Mouse (Mus musculus) liver, postnatal 0 days (tissue): ENCODE results near the gene Qser1. TPM values are rescaled to one million over a fixed set of nuclear protein-coding genes. Genes with fewer than 3 reads are reported as not detected.

Experiments used
- ATAC-seq: fragments of 200-750 bp; cut with Nextera tagmentation; 2 replicates; pipeline ENCODE4 v1.8.0; 2017; ENCODE audit warnings: mild to moderate bottlenecking, moderate library complexity
- DNase-seq: peaks from one replicate; pipeline ENCODE4 v3.0.0-alpha.2; 2016
- H3K27ac ChIP-seq: fragments of 300-500 bp; sonication (generic); 2 replicates; pipeline ENCODE4 v1.5.1; 2014; ENCODE audit warnings: antibody characterized with exemption, moderate library complexity, mild to moderate bottlenecking, low read depth
- H3K27me3 ChIP-seq: fragments of 300-500 bp; sonication (generic); 2 replicates; pipeline ENCODE4 v1.6.1; 2014; ENCODE audit warnings: low read length, control low read depth, mixed read lengths; ENCODE audit not compliant: insufficient read depth
- H3K36me3 ChIP-seq: fragments of 300-500 bp; sonication (generic); replicated peaks from 2 replicates; pipeline ENCODE4 v1.6.1; 2014; ENCODE audit warnings: mild to moderate bottlenecking, control low read depth, low read length, moderate library complexity, mixed read lengths; ENCODE audit not compliant: insufficient read depth
- H3K4me1 ChIP-seq: fragments of 300-500 bp; sonication (generic); 2 replicates; pipeline ENCODE4 v1.6.1; 2014; ENCODE audit warnings: antibody characterized with exemption, mild to moderate bottlenecking, control low read depth; ENCODE audit not compliant: insufficient read depth
- H3K4me2 ChIP-seq: fragments of 300-500 bp; sonication (generic); 2 replicates; pipeline ENCODE4 v1.6.1; 2014; ENCODE audit warnings: low read depth, mild to moderate bottlenecking, low read length, moderate library complexity, mixed read lengths
- H3K4me3 ChIP-seq: fragments of 300-500 bp; sonication (generic); 2 replicates; pipeline ENCODE4 v1.5.1; 2014; ENCODE audit warnings: low read depth, low read length
- H3K9ac ChIP-seq: fragments of 300-500 bp; sonication (generic); replicated peaks from 2 replicates; pipeline ENCODE4 v1.6.1; 2014; ENCODE audit warnings: mild to moderate bottlenecking, moderate library complexity
- H3K9me3 ChIP-seq: fragments of 300-500 bp; sonication (generic); 2 replicates; pipeline ENCODE4 v1.6.1; 2016; ENCODE audit warnings: mild to moderate bottlenecking, control low read depth, low read length, mixed read lengths
- CTCF ChIP-seq: sonication (generic); IDR thresholded peaks from 2 replicates; pipeline ENCODE4 v1.5.1; 2016; ENCODE audit warnings: antibody characterized with exemption, low read depth
- EP300 ChIP-seq: IDR thresholded peaks from 2 replicates; pipeline ENCODE4 v1.6.1; 2016; ENCODE audit warnings: antibody characterized with exemption, low read depth, mild to moderate bottlenecking
- WGBS: fragments of 180-500 bp; shearing (Covaris S2); extraction: QIAGEN DNeasy Blood & Tissue Kit; methylation state at CpG from one replicate; pipeline ENCODE4 v1.1.7; 2014; ENCODE audit not compliant: insufficient replicate concordance; 5-methylcytosine and 5-hydroxymethylcytosine counted together
- polyA plus RNA-seq: library from polyadenylated mRNA; unstranded; fragments of >200 nt; fragmentation: Nextera tagmentation; extraction: Ambion mirVana; gene quantifications from 2 replicates; pipeline ENCODE4 v1.2.1, GENCODE M21; 2015

Gene Qser1
- polyA plus RNA-seq, 1 experiment from 2014 or later, result 1.2 TPM

DNA sequence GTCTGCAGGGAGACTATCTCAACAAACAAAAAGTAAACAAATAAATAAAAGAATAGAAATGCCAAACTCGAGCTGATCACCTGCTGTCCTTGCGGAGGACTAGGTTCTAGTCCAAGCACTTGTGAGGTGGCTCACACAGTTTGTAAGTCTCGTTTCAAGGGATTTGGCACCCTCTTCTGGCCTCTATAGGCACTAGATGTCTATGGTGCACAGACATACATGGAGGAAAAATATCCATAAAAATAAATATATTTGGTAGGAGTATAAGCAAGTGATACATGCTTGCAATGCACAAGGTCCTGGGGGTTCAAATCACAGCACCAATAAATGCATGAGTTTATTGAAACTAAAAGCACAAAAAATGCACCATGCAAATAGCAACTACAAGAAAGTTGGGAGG is 65.9 kb downstream of the Qser1 start:
- no peak overlapping the region for H3K27ac ChIP-seq
- no peak for DNase-seq
- no peaks in the 10 kb centered on the region for H3K4me1 ChIP-seq
- H3K4me2 ChIP-seq, result no peak overlapping the region
- H3K9ac ChIP-seq, result no peak overlapping the region
- no peaks in the 10 kb centered on the region for H3K36me3 ChIP-seq
- H3K4me3 ChIP-seq, result no peak overlapping the region
- 45% methylated on average over 3 of the region's 3 CpGs for WGBS
- TF ChIP-seq EP300, result no peak
- TF ChIP-seq CTCF, result peak; percentile 57
- no peaks in the 10 kb centered on the region for H3K27me3 ChIP-seq
- no peak for ATAC-seq
- no peaks in the 10 kb centered on the region for H3K9me3 ChIP-seq

DNA sequence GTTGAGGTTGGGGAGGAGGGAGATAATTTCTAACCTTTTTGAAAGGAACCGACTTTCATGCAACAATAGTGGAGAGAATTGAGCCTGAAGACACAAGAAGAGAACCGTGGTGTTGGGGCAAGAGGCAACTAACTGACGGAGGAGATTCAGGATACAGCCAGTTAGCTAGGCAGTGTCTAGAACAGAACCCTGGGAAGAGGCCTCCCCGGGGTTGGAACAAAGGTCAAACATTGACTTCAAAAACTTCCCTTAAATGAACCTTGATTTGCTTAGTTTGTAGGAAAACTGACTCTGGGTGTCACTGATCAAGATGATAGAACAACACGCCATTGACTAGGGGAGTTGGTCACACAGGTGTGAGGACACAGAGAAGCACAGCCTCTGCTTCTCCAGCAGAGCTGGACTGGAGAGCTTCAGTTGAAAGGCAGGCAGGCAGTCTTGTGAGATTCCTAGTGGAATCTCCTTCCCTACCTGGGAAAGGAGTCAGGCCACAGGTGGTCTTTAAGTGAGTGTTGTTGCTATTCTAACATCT is 67.8 kb downstream of the Qser1 start:
- ATAC-seq (no peak), DNase-seq (no peak)
- no peak overlapping the region for H3K4me3 ChIP-seq
- no peaks in the 10 kb centered on the region for H3K9me3 ChIP-seq
- H3K36me3 ChIP-seq, result no peaks in the 10 kb centered on the region
- no peak overlapping the region for H3K4me2 ChIP-seq
- H3K27me3 ChIP-seq, result no peaks in the 10 kb centered on the region
- WGBS, result 50% methylated on average over 5 of the region's 5 CpGs
- no peak for TF ChIP-seq EP300
- TF ChIP-seq CTCF, result no peak
- no peaks in the 10 kb centered on the region for H3K4me1 ChIP-seq
- no peak overlapping the region for H3K9ac ChIP-seq
- H3K27ac ChIP-seq, result no peak overlapping the region

DNA sequence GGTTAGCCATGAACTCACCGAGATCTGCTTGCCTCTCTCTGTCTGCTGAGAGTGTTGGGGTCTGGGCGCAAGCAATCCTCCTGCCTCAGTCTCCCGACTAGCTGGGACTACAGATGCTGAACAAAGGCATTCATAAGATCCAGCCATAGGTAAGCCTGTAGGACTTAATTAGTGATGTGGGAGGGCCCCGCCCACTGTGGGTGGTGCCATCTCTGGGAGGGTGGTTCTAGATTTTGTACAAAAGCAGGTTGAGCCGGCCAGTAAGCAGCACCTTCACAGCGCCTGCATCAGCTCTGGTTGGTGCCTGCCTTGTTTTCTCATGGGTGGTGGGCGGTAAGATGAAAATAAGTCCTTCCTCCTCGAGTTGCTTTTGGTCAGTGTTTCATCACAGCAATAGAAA is 70.3 kb downstream of the Qser1 start:
- no peaks in the 10 kb centered on the region for H3K36me3 ChIP-seq
- no peak for ATAC-seq
- peaks cover 6% of the 10 kb centered on the region; the same call in 1 of the 2 replicates for H3K27me3 ChIP-seq
- no peaks in the 10 kb centered on the region for H3K9me3 ChIP-seq
- H3K4me3 ChIP-seq, result no peak overlapping the region
- DNase-seq, result peak; percentile 29
- WGBS, result 56% methylated on average over 8 of the region's 8 CpGs
- TF ChIP-seq EP300, result no peak
- TF ChIP-seq CTCF, result no peak
- H3K4me2 ChIP-seq, result no peak overlapping the region
- no peak overlapping the region for H3K9ac ChIP-seq
- no peak overlapping the region for H3K27ac ChIP-seq
- H3K4me1 ChIP-seq, result no peaks in the 10 kb centered on the region

DNA sequence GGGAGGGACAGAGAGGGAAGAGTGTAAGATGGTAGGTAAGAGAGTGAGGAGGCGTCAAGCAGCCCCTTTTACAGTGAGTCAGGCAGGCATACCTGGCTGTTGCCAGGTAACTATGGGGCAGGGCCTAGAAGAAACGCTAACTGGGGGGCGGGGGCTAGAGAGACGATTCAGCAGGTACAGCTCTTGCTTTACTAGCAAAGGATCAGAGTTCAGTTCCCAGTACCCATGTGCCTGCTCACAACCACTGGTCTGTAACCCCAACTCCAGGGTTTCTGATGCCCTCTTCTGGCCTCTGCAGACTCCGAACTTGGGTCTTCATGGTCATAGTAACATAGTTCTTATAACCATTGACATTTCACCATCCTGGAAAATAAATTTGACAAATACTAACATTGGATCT is 72.6 kb downstream of the Qser1 start:
- no peak overlapping the region for H3K27ac ChIP-seq
- no peak overlapping the region for H3K4me2 ChIP-seq
- H3K36me3 ChIP-seq, result no peaks in the 10 kb centered on the region
- H3K27me3 ChIP-seq, result peaks cover 6% of the 10 kb centered on the region; the same call in 1 of the 2 replicates
- TF ChIP-seq EP300 (no peak), CTCF (no peak)
- no peak overlapping the region for H3K9ac ChIP-seq
- ATAC-seq (no peak), DNase-seq (no peak)
- H3K9me3 ChIP-seq, result no peaks in the 10 kb centered on the region
- no peak overlapping the region for H3K4me3 ChIP-seq
- H3K4me1 ChIP-seq, result no peaks in the 10 kb centered on the region
- 61% methylated on average over 5 of the region's 5 CpGs for WGBS

DNA sequence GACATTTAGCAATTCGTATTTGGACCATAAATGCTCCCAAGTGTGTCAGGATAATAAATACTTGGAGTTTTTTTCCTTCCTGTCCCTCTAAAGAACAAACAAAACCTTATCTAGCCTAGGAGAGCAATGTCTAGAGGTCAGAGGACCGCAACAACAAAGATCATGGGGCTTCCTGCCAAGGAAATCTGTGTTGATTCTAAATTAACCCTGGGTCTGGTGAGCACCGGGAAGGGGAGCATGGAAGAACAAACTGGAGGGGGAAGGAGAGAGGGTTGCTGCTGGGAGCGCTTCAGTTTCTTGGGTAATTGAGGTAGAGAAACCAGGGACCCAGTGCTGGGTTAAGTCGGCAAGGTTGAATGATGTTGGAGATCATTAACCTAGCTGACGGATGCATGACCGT is 73.4 kb downstream of the Qser1 start:
- Histone ChIP-seq H3K4me1 (no peaks in the 10 kb centered on the region), H3K27ac (peak overlapping the region; percentile 80), H3K4me3 (peak overlapping the region; percentile 71), H3K9me3 (no peaks in the 10 kb centered on the region), H3K27me3 (peaks cover 6% of the 10 kb centered on the region; the same call in 1 of the 2 replicates), H3K4me2 (peak overlapping the region; percentile 77), H3K36me3 (no peaks in the 10 kb centered on the region), H3K9ac (peak overlapping the region; percentile 82; the same call in 1 of the 2 replicates)
- ATAC-seq (peak; percentile 48), DNase-seq (no peak)
- TF ChIP-seq CTCF (no peak), EP300 (no peak; the same call in 1 of the 2 replicates)
- WGBS, result 19% methylated on average over 7 of the region's 7 CpGs

DNA sequence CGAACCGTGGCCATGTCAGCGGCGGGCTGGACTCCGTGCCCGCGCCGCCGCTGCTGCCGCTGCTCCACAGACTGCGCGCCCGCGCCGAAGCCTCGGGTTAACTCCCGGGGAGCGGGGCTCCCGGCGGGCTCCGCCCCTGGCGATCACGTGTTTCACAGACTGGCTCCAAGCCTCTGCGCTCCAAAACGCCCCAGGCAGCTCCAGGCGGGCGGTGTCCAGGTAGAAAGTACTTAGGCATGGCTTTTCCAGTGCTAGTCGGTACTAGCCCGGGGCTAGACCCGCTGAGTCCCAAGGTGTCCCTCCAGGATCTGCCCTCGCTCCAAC is 73.9 kb downstream of the Qser1 start, which contains the start of gene Depdc7:
TSS of gene Depdc7 (minus strand) at position 138 of the 324 bp plus-strand sequence.
- peak; percentile 87 for DNase-seq
- Histone ChIP-seq H3K27me3 (peaks cover 6% of the 10 kb centered on the region; the same call in 1 of the 2 replicates), H3K4me2 (peak within 1 kb of the TSS; percentile 77), H3K4me3 (peak within 1 kb of the TSS; percentile 71), H3K4me1 (no peaks in the 10 kb centered on the region), H3K27ac (peak within 1 kb of the TSS; percentile 84), H3K9ac (peak within 1 kb of the TSS; percentile 82), H3K36me3 (no peaks in the 10 kb centered on the region), H3K9me3 (no peaks in the 10 kb centered on the region)
- ATAC-seq, result peak; percentile 95
- under 1% methylated on average over 31 of the region's 31 CpGs for WGBS
- no peak for TF ChIP-seq CTCF
- no peak for TF ChIP-seq EP300
